Mouse (Mus musculus): Measurements from ENCODE around the gene Acan. TPM values are rescaled to one million over a fixed set of nuclear protein-coding genes. Genes with fewer than 3 reads are reported as not detected.

Gene Acan
- polyA plus RNA-seq, 1 experiment from 2014 or later, result 0.63 TPM

DNA sequence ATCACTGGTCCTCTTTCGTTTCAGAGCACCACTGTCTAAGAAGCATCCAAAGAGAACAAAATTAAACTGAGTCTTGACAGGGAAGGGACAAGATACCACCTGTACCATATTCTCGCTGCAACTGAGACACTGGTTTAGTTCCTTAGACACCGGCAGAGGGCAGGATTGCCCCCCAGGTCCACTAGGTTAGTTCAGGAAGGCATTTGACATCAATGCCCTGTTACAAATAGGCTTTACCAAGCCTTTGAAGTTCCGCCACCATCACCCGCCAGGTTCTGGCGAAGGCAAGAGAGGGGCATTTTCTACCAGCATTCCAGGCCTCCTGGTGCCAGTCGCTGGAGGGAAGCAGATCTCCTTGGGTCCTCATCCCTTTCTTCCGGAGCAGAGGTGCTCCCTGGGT is 76.6 kb downstream of the Acan start:
- DNase-seq (ENCODE audit: low spot score), result no peak
- ATAC-seq (ENCODE audit: low FRiP score), result no peak
- Histone ChIP-seq H3K27me3 (ENCODE audit: control insufficient read depth, insufficient read depth, low read length) (peaks cover 7% of the 10 kb centered on the region; the same call in 1 of the 2 replicates), H3K27ac (ENCODE audit: low read depth, low read length) (no peak overlapping the region), H3K4me1 (replicated peaks; ENCODE audit: control insufficient read depth, insufficient read depth, low read length) (peaks cover 2% of the 10 kb centered on the region; the same call in 1 of the 2 replicates), H3K9ac (ENCODE audit: low read depth, low read length) (no peak overlapping the region), H3K4me3 (ENCODE audit: low read depth, low read length) (no peak overlapping the region), H3K4me2 (replicated peaks; ENCODE audit: low read depth, low read length) (no peak overlapping the region), H3K9me3 (ENCODE audit: control insufficient read depth, low read length) (no peaks in the 10 kb centered on the region), H3K36me3 (ENCODE audit: control insufficient read depth, insufficient read depth, low read length) (no peaks in the 10 kb centered on the region)
- 10% methylated on average over 8 of the region's 8 CpGs for WGBS

DNA sequence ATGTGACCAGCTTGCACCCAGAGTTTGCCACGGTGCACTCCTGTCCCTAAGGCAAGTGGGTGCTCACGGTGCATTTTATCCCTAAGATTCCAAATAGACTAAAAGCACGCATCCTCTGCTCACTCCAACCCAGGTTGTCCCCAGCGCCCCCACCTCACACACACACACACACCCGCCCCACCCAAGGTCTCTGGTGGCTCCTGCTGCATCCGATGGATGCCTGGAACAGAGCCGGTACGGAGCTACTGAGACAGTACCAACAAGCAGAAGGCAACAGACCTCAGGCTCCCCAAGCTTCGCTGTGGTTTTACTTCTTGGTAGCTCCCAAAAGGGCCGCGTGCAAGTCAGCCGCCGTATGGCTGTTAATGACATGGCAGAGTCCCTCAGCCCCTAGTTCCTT is 77.1 kb downstream of the Acan start:
- no peak for DNase-seq (ENCODE audit: low spot score)
- H3K9me3 ChIP-seq (ENCODE audit: control insufficient read depth, low read length), result no peaks in the 10 kb centered on the region
- H3K9ac ChIP-seq (ENCODE audit: low read depth, low read length), result no peak overlapping the region
- no peaks in the 10 kb centered on the region for H3K36me3 ChIP-seq (ENCODE audit: control insufficient read depth, insufficient read depth, low read length)
- peak overlapping the region; percentile 17; the same call in 1 of the 2 replicates for H3K4me3 ChIP-seq (ENCODE audit: low read depth, low read length)
- 13% methylated on average over 13 of the region's 13 CpGs for WGBS
- H3K4me1 ChIP-seq (replicated peaks; ENCODE audit: control insufficient read depth, insufficient read depth, low read length), result peaks cover 2% of the 10 kb centered on the region; the same call in 1 of the 2 replicates
- ATAC-seq (ENCODE audit: low FRiP score), result 0 out of 2 replicates have a peak, but pooled peaks have one; percentile 43
- H3K27me3 ChIP-seq (ENCODE audit: control insufficient read depth, insufficient read depth, low read length), result peaks cover 7% of the 10 kb centered on the region; the same call in 1 of the 2 replicates
- no peak overlapping the region for H3K27ac ChIP-seq (ENCODE audit: low read depth, low read length)
- peak overlapping the region; percentile 37 for H3K4me2 ChIP-seq (replicated peaks; ENCODE audit: low read depth, low read length)

DNA sequence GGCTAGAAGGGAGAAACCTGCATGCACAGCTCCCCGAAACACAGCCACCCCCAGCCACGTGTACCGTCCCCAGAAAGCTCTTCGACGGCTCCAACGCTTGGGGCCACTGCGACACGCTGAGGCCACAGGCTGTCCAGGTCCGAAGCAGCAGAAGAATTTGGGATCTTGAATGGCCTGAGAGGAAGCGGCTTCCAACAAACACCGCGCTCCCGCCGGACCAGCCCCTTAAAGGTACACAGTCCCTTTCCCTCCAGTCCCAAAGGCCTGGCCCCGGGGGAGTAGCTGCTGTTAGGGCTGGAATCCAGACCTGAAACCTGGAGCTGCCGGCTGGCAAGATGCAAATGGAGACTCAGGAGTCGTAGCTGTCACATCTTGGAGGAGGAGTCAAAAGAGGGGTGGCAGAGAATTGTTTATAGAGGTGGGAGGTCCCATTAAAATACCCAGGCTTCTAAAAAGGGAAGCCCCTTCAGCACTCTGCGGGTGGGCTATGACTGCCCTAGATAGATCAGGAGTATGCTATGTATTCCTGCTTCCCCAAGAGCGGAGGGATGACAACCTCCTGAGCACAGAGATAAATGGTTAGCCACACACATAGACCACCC is 77.7 kb downstream of the Acan start, which contains the start of gene Hapln3:
Gene Hapln3, minus strand, starts transcription at position 176 of the 602 bp plus-strand sequence.
- Histone ChIP-seq H3K4me3 (ENCODE audit: low read depth, low read length) (peak within 1 kb of the TSS; percentile 17; the same call in 1 of the 2 replicates), H3K9ac (ENCODE audit: low read depth, low read length) (no peak within 1 kb of the TSS), H3K27me3 (ENCODE audit: control insufficient read depth, insufficient read depth, low read length) (peaks cover 7% of the 10 kb centered on the region; the same call in 1 of the 2 replicates), H3K27ac (ENCODE audit: low read depth, low read length) (no peak within 1 kb of the TSS), H3K9me3 (ENCODE audit: control insufficient read depth, low read length) (no peaks in the 10 kb centered on the region), H3K36me3 (ENCODE audit: control insufficient read depth, insufficient read depth, low read length) (no peaks in the 10 kb centered on the region), H3K4me2 (replicated peaks; ENCODE audit: low read depth, low read length) (peak within 1 kb of the TSS; percentile 37), H3K4me1 (replicated peaks; ENCODE audit: control insufficient read depth, insufficient read depth, low read length) (peaks cover 2% of the 10 kb centered on the region; the same call in 1 of the 2 replicates)
- 2% methylated on average over 19 of the region's 19 CpGs for WGBS
- peak; percentile 58 for DNase-seq (ENCODE audit: low spot score)
- 0 out of 2 replicates have a peak, but pooled peaks have one; percentile 17 for ATAC-seq (ENCODE audit: low FRiP score)

DNA sequence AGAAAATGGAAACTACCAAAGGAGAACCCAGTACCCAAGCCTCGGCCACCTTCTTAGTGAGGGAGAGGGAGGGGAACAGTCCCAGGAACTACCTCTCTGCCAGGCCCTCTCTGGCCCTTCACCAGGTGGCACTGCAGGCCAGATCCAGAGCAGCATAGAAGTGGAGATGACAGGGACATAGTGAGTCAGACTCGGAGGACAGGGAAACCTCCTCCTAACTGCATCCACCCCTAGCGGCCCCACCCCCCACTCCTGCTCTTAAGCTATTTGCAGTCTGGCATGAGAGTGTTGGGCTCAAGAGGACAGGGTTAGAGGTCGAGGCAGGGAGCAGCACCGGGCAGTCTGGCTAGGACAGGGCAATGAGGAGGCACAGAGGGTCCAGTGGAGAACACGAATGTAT is 80.1 kb downstream of the Acan start:
- H3K36me3 ChIP-seq (ENCODE audit: control insufficient read depth, insufficient read depth, low read length), result no peaks in the 10 kb centered on the region
- 26% methylated on average over 6 of the region's 6 CpGs for WGBS
- ATAC-seq (ENCODE audit: low FRiP score) (no peak), DNase-seq (ENCODE audit: low spot score) (no peak)
- H3K4me2 ChIP-seq (replicated peaks; ENCODE audit: low read depth, low read length), result no peak overlapping the region
- peaks cover 2% of the 10 kb centered on the region; the same call in 1 of the 2 replicates for H3K4me1 ChIP-seq (replicated peaks; ENCODE audit: control insufficient read depth, insufficient read depth, low read length)
- H3K4me3 ChIP-seq (ENCODE audit: low read depth, low read length), result no peak overlapping the region
- peaks cover 7% of the 10 kb centered on the region; the same call in 1 of the 2 replicates for H3K27me3 ChIP-seq (ENCODE audit: control insufficient read depth, insufficient read depth, low read length)
- no peak overlapping the region for H3K27ac ChIP-seq (ENCODE audit: low read depth, low read length)
- H3K9me3 ChIP-seq (ENCODE audit: control insufficient read depth, low read length), result no peaks in the 10 kb centered on the region
- no peak overlapping the region for H3K9ac ChIP-seq (ENCODE audit: low read depth, low read length)

DNA sequence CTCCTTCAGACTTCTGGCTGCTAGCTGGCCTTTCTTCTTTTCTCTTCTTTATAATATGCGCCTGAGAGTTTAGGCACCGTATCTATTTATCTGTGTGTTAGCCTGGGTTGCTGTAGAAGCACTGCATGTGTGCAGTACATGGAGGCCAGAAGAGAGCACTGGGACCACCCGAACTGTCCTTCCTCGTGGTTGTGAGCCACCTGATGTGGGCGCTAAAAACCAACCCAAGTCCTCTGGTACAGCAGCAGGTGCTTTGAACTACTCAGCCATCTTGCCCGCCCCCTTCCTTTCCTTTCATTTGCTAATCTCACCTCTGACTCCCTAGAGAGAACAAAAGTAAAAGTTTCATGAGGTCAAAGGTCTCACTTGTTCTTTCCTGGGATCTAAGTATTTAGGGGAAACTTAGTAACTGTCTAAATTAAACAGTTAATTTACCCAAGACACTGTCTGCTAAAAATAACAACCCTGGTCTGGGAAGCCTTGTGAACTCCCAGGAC is 86.1 kb downstream of the Acan start:
- Histone ChIP-seq H3K9me3 (ENCODE audit: control insufficient read depth, low read length) (no peaks in the 10 kb centered on the region), H3K27ac (ENCODE audit: low read depth, low read length) (no peak overlapping the region), H3K9ac (ENCODE audit: low read depth, low read length) (no peak overlapping the region), H3K4me1 (replicated peaks; ENCODE audit: control insufficient read depth, insufficient read depth, low read length) (no peaks in the 10 kb centered on the region), H3K4me2 (replicated peaks; ENCODE audit: low read depth, low read length) (no peak overlapping the region), H3K4me3 (ENCODE audit: low read depth, low read length) (no peak overlapping the region), H3K36me3 (ENCODE audit: control insufficient read depth, insufficient read depth, low read length) (no peaks in the 10 kb centered on the region), H3K27me3 (ENCODE audit: control insufficient read depth, insufficient read depth, low read length) (no peaks in the 10 kb centered on the region)
- 61% methylated on average over 6 of the region's 6 CpGs for WGBS
- ATAC-seq (ENCODE audit: low FRiP score), result no peak
- DNase-seq (ENCODE audit: low spot score), result no peak

DNA sequence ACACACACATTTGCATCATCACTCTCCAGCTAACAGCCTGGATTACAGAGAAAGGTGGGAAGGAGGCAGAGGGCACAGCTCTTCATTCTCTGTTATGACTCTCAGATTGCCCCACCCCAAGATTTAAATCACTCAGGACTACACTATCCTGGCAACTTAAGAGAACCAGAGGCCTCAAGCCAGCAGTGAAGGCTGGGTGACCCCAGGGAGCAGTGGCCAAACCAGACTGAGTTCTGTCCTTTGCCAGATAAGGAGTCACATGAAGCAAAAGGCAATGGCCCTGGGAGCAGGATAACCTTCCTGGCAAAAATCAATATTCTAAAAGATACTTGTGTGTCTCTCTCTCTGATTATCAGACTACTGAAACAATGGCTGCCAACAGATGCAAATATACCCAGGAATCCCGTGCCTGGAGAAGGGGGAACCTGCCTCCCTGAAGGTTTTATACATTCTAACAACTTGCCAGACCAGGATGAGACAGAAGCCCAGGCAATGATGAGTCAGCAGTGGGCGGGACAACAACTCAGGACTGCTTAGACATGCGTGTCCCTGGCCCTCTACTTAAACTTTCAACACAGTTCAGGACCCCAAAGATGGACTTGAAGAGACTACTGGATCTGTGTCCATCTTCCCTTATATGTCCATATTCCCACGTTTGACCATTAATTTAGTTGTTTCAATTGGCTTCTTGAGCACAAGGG is 86.8 kb downstream of the Acan start:
- ATAC-seq (ENCODE audit: low FRiP score) (no peak), DNase-seq (ENCODE audit: low spot score) (no peak)
- H3K36me3 ChIP-seq (ENCODE audit: control insufficient read depth, insufficient read depth, low read length), result 0 out of 2 replicates have a peak, but pooled peaks cover 2% of the 10 kb centered on the region
- no peaks in the 10 kb centered on the region for H3K4me1 ChIP-seq (replicated peaks; ENCODE audit: control insufficient read depth, insufficient read depth, low read length)
- no peak overlapping the region for H3K4me3 ChIP-seq (ENCODE audit: low read depth, low read length)
- H3K9ac ChIP-seq (ENCODE audit: low read depth, low read length), result no peak overlapping the region
- no peaks in the 10 kb centered on the region for H3K27me3 ChIP-seq (ENCODE audit: control insufficient read depth, insufficient read depth, low read length)
- WGBS, result 51% methylated on average over 4 of the region's 4 CpGs
- H3K9me3 ChIP-seq (ENCODE audit: control insufficient read depth, low read length), result no peaks in the 10 kb centered on the region
- H3K4me2 ChIP-seq (replicated peaks; ENCODE audit: low read depth, low read length), result no peak overlapping the region
- no peak overlapping the region for H3K27ac ChIP-seq (ENCODE audit: low read depth, low read length)

DNA sequence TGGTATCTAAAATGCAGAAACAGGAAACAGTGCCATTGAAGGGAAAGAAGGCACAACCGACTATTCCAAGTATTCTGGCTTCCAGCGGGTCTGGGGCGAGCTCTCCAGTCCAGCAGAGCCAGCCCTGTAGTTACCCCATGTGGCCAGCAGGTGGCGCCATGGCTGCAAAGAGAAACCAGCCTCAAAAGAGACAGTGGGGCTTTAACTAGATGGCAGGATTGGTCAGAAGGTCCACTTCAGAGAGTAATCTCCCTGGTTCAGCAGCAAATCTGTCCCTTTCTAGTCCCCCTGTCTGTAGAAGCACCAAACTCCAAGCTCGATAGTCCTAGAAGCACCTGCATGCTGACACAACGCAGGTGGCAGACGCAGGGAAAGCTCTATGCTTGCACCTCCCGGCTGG is 87.6 kb downstream of the Acan start:
- 35% methylated on average over 8 of the region's 8 CpGs for WGBS
- H3K9me3 ChIP-seq (ENCODE audit: control insufficient read depth, low read length), result no peaks in the 10 kb centered on the region
- ATAC-seq (ENCODE audit: low FRiP score), result no peak
- H3K4me3 ChIP-seq (ENCODE audit: low read depth, low read length), result no peak overlapping the region
- no peaks in the 10 kb centered on the region for H3K27me3 ChIP-seq (ENCODE audit: control insufficient read depth, insufficient read depth, low read length)
- H3K4me1 ChIP-seq (replicated peaks; ENCODE audit: control insufficient read depth, insufficient read depth, low read length), result no peaks in the 10 kb centered on the region
- no peak overlapping the region for H3K9ac ChIP-seq (ENCODE audit: low read depth, low read length)
- peak; percentile 91 for DNase-seq (ENCODE audit: low spot score)
- H3K27ac ChIP-seq (ENCODE audit: low read depth, low read length), result no peak overlapping the region
- 0 out of 2 replicates have a peak, but pooled peaks cover 2% of the 10 kb centered on the region for H3K36me3 ChIP-seq (ENCODE audit: control insufficient read depth, insufficient read depth, low read length)
- no peak overlapping the region for H3K4me2 ChIP-seq (replicated peaks; ENCODE audit: low read depth, low read length)

DNA sequence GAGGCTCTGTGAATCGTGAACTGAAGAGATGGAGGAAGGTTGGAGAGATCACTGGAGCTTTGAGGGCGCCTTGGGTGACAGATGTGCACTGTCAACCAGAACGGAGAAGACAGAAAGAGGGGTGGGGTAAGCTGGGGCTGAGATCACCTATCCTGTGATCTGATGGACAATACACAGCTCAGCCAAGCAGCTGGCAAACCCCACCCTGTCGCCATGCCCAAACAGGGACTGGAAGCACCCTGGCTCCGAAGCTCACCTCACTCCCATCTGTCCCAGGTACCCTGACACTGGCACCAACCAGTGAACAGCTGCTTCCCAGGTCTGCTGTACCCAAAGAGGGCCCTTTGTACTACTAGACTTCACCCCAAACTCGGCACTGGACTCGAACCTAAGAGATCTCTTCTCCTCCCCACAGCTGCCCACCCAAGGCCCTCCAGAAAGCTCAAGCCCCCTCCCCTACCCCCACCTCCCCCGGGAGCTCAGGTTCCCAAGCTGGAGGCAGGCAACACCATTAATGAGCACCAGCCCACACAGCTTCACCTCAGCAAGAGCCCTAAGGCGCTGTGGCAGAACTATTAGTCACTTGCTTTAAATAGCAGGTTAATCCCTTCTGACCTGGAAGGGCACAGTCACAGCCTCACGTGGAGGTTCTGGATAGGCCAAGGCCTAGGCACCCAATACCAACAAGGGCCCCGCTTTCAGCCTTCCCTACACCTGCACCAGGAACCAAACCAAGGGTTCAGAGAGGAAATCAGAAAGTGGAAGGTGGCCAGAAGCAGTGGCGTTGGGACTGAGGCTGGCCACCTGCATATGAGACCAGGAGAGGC is 93.9 kb downstream of the Acan start:
- Histone ChIP-seq H3K9ac (ENCODE audit: low read depth, low read length) (no peak overlapping the region), H3K4me3 (ENCODE audit: low read depth, low read length) (no peak overlapping the region), H3K27ac (ENCODE audit: low read depth, low read length) (no peak overlapping the region), H3K4me1 (replicated peaks; ENCODE audit: control insufficient read depth, insufficient read depth, low read length) (0 out of 2 replicates have a peak, but pooled peaks cover 3% of the 10 kb centered on the region), H3K4me2 (replicated peaks; ENCODE audit: low read depth, low read length) (peak overlapping the region; percentile 69), H3K9me3 (ENCODE audit: control insufficient read depth, low read length) (no peaks in the 10 kb centered on the region), H3K36me3 (ENCODE audit: control insufficient read depth, insufficient read depth, low read length) (0 out of 2 replicates have a peak, but pooled peaks cover 2% of the 10 kb centered on the region), H3K27me3 (ENCODE audit: control insufficient read depth, insufficient read depth, low read length) (no peaks in the 10 kb centered on the region)
- ATAC-seq (ENCODE audit: low FRiP score) (no peak), DNase-seq (ENCODE audit: low spot score) (no peak)
- WGBS, result 62% methylated on average over 12 of the region's 12 CpGs

Measured in hindbrain, embryonic 11.5 days (tissue).